Mouse (Mus musculus): Measurements from ENCODE around the gene Spdye4a.

DNA sequence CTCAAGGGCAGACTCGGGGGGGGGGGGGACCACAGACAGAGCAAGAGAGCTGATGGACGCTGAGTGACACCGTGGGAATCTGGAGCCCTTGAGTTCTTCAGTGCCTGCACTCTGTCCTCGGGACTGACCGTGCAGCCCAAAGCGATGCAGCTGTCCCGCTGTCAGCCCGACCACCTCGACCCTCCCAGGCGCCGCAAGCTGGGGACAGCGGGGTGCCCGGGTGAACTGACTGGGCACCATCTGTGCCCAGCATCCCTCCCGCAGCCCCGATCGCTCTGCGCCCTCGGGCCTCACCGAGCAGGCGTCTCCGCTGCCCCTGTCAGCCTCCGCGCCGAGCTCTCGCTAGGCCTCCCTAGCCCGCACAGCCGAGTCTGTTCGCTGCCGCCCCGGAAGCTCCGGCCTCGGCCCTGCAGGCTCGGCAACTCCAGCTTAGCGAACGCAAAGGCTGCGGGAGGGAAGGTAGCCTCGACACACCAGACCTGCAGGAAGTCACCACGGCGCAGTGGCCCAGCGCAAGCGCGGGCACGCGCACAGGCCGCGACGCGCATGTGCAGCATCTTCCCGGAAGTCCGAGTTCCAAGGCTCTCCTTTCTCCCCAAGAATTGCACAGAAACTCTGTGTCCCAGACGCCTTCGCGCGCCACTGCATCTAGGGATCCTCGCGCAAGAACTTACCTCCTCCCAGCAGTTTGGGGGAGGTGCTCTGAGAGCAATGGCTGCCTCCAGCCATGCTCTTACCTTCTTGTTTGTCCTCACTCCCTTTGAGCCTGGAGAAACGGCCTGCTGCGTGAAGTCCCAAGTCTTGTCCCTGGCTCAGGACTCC, 46.2 kb downstream of the Spdye4a start, which contains the start of the genes Rbak and Spdye4b:
- peak; percentile 74 for TF ChIP-seq POLR2A (IDR thresholded peaks at IDR 0.05; ENCODE audit: low read depth, low read length)
- TF ChIP-seq CTCF (IDR thresholded peaks at IDR 0.05; ENCODE audit: extremely low read depth, insufficient read depth, insufficient read length, insufficient replicate concordance): no peak

Data from spleen, adult 2 months (tissue).